Mouse (Mus musculus): ENCODE measurements around the gene Gm5592. TPM values are rescaled to one million over a fixed set of nuclear protein-coding genes. Genes with fewer than 3 reads are reported as not detected.

The Gm5592 gene
- polyA plus RNA-seq (2015; fragmentation: Illumina TruSeq; extraction: RNeasy Lipid Tissue Mini Kit (QIAGEN cat#74804); ENCODE audit: insufficient read depth, low read depth, low replicate concordance): not detected

GRCm38 (mm10) chr7:41153541-41153940, at the start of gene Gm5592:
Gene Gm5592 (plus strand): TSS chr7:41153841.

Other genes starting within 250 kb of the Gm5592 start
- not detected for gene 4930433I11Rik, start 166.3 kb upstream of the Gm5592 start, polyA plus RNA-seq (2015; fragmentation: Illumina TruSeq; extraction: RNeasy Lipid Tissue Mini Kit (QIAGEN cat#74804); ENCODE audit: insufficient read depth, low read depth, low replicate concordance)
- not detected for gene Gm4884, start 121.1 kb upstream of the Gm5592 start, polyA plus RNA-seq (2015; fragmentation: Illumina TruSeq; extraction: RNeasy Lipid Tissue Mini Kit (QIAGEN cat#74804); ENCODE audit: insufficient read depth, low read depth, low replicate concordance)
- 4.7 TPM for gene AI987944, start 239.5 kb downstream of the Gm5592 start, polyA plus RNA-seq (2015; fragmentation: Illumina TruSeq; extraction: RNeasy Lipid Tissue Mini Kit (QIAGEN cat#74804); ENCODE audit: insufficient read depth, low read depth, low replicate concordance)